Mouse (Mus musculus) MEL (cell line): ENCODE measurements around the gene Casc4. TPM values are rescaled to one million over a fixed set of nuclear protein-coding genes. Genes with fewer than 3 reads are reported as not detected.

ENCODE experiments used
- DNase-seq: peaks from one replicate; pipeline ENCODE4 v3.0.0; 2011; ENCODE audit warnings: low read depth, low spot score
- H3K27ac ChIP-seq: 2 replicates; pipeline ENCODE4 v1.5.1; 2012; ENCODE audit warnings: low read depth, mild to moderate bottlenecking, control low read depth, low read length, moderate library complexity; ENCODE audit not compliant: control insufficient read depth
- H3K27me3 ChIP-seq, 2 experiments: fragments of 150-350 bp in 1 of 2; sonication (generic) in 1 of 2; 2 replicates each; pipeline ENCODE4 v1.6.1; 2012; ENCODE audit warnings: low read length in 2 of 2, mild to moderate bottlenecking in 2 of 2, improper control_type of control experiment in 1 of 2, moderate library complexity in 1 of 2; ENCODE audit not compliant: insufficient read depth in 2 of 2, control insufficient read depth in 1 of 2
- H3K36me3 ChIP-seq, 2 experiments: 2 replicates each; pipeline ENCODE4 v1.6.1; 2012 to 2014; ENCODE audit warnings: low read length in 2 of 2, improper control_type of control experiment in 1 of 2, inconsistent platforms in 1 of 2, mild to moderate bottlenecking in 1 of 2; ENCODE audit not compliant: insufficient read depth in 2 of 2, control insufficient read depth in 1 of 2
- H3K4me1 ChIP-seq, 2 experiments: fragments of 150-350 bp in 1 of 2; sonication (generic) in 1 of 2; 2 replicates each; pipeline ENCODE4 v1.6.1; 2012; ENCODE audit warnings: low read length in 2 of 2, improper control_type of control experiment in 1 of 2, mild to moderate bottlenecking in 1 of 2; ENCODE audit not compliant: insufficient read depth in 2 of 2, control insufficient read depth in 1 of 2
- H3K4me3 ChIP-seq, 2 experiments: fragments of 150-350 bp in 1 of 2; sonication (generic) in 1 of 2; 2 replicates each; pipeline ENCODE4 v1.5.1; 2012; ENCODE audit warnings: low read depth in 2 of 2, low read length in 2 of 2, mild to moderate bottlenecking in 2 of 2, moderate library complexity in 2 of 2, control low read depth in 1 of 2, improper control_type of control experiment in 1 of 2; ENCODE audit not compliant: control insufficient read depth in 1 of 2, insufficient read depth in 1 of 2
- H3K79me2 ChIP-seq: 2 replicates; pipeline ENCODE4 v1.6.1; 2012; ENCODE audit warnings: mild to moderate bottlenecking, low read length, moderate library complexity; ENCODE audit not compliant: control insufficient read depth, poor library complexity, insufficient read depth
- H3K9ac ChIP-seq: 2 replicates; pipeline ENCODE4 v1.6.1; 2012; ENCODE audit warnings: low read depth, mild to moderate bottlenecking, control low read depth, low read length, moderate library complexity; ENCODE audit not compliant: control insufficient read depth, poor library complexity, severe bottlenecking
- H3K9me3 ChIP-seq: fragments of 150-350 bp; sonication (generic); replicated peaks from 2 replicates; pipeline ENCODE4 v1.6.1; 2012; ENCODE audit warnings: mild to moderate bottlenecking, low read length, improper control_type of control experiment, moderate library complexity; ENCODE audit not compliant: insufficient read depth
- BHLHE40 ChIP-seq: IDR thresholded peaks from 2 replicates; pipeline ENCODE4 v1.6.1; 2012; ENCODE audit warnings: low read depth, mild to moderate bottlenecking, inconsistent platforms, low read length, improper control_type of control experiment, borderline replicate concordance
- CHD1 ChIP-seq: IDR thresholded peaks from 2 replicates; pipeline ENCODE4 v1.6.1; 2012; ENCODE audit warnings: low read depth, mild to moderate bottlenecking, inconsistent platforms, low read length, improper control_type of control experiment
- ELF1 ChIP-seq: IDR thresholded peaks from 2 replicates; pipeline ENCODE4 v1.6.1; 2014; ENCODE audit warnings: low read depth, mild to moderate bottlenecking, inconsistent platforms, low read length, improper control_type of control experiment, moderate library complexity
- EP300 ChIP-seq, 2 experiments: IDR thresholded peaks; 2 replicates each; pipeline ENCODE4 v1.6.1; 2011; ENCODE audit warnings: improper control_type of control experiment in 2 of 2, low read length in 2 of 2, low read depth in 1 of 2, mild to moderate bottlenecking in 1 of 2
- ETS1 ChIP-seq: IDR thresholded peaks from 2 replicates; pipeline ENCODE4 v1.6.1; 2012; ENCODE audit warnings: low read depth, mild to moderate bottlenecking, inconsistent platforms, low read length, improper control_type of control experiment, moderate library complexity
- GABPA ChIP-seq: IDR thresholded peaks from 2 replicates; pipeline ENCODE4 v1.6.1; 2012; ENCODE audit warnings: low read depth, mild to moderate bottlenecking, inconsistent platforms, low read length, improper control_type of control experiment, moderate library complexity
- GATA1 ChIP-seq: IDR thresholded peaks from 2 replicates; pipeline ENCODE4 v1.6.1; 2011; ENCODE audit warnings: low read depth, low read length, improper control_type of control experiment
- MAX ChIP-seq: IDR thresholded peaks from 2 replicates; pipeline ENCODE4 v1.6.1; 2011; ENCODE audit warnings: low read length, improper control_type of control experiment
- MEF2A ChIP-seq: IDR thresholded peaks from 2 replicates; pipeline ENCODE4 v1.6.1; 2014; ENCODE audit warnings: low read depth, mild to moderate bottlenecking, inconsistent platforms, low read length, improper control_type of control experiment; ENCODE audit not compliant: poor library complexity, insufficient replicate concordance, severe bottlenecking; ENCODE audit errors: extremely low read depth
- MXI1 ChIP-seq: IDR thresholded peaks from 2 replicates; pipeline ENCODE4 v1.6.1; 2011; ENCODE audit warnings: mild to moderate bottlenecking, low read depth, low read length, improper control_type of control experiment
- NELFE ChIP-seq: IDR thresholded peaks from 2 replicates; pipeline ENCODE4 v1.6.1; 2011; ENCODE audit warnings: low read depth, low read length, improper control_type of control experiment
- POLR2A ChIP-seq, 2 experiments: IDR thresholded peaks; 2 replicates each; pipeline ENCODE4 v1.6.1; 2011 to 2012; ENCODE audit warnings: low read length in 2 of 2, mild to moderate bottlenecking in 2 of 2, control low read depth in 1 of 2, improper control_type of control experiment in 1 of 2, low read depth in 1 of 2, moderate library complexity in 1 of 2; ENCODE audit not compliant: control insufficient read depth in 1 of 2, insufficient read depth in 1 of 2, poor library complexity in 1 of 2
- RAD21 ChIP-seq: IDR thresholded peaks from 2 replicates; pipeline ENCODE4 v1.6.1; 2011; ENCODE audit warnings: mild to moderate bottlenecking, low read depth, low read length, improper control_type of control experiment
- SIN3A ChIP-seq: IDR thresholded peaks from 2 replicates; pipeline ENCODE4 v1.6.1; 2012; ENCODE audit warnings: low read length, improper control_type of control experiment, inconsistent platforms
- SMC3 ChIP-seq: IDR thresholded peaks from 2 replicates; pipeline ENCODE4 v1.6.1; 2011; ENCODE audit warnings: low read depth, low read length, improper control_type of control experiment
- UBTF ChIP-seq: IDR thresholded peaks from 2 replicates; pipeline ENCODE4 v1.6.1; 2012; ENCODE audit warnings: low read depth, mild to moderate bottlenecking, inconsistent platforms, low read length, improper control_type of control experiment, moderate library complexity, borderline replicate concordance; ENCODE audit not compliant: insufficient read depth
- USF1 ChIP-seq: IDR thresholded peaks from 2 replicates; pipeline ENCODE4 v1.6.1; 2014; ENCODE audit warnings: low read depth, mild to moderate bottlenecking, inconsistent platforms, low read length, improper control_type of control experiment, moderate library complexity
- USF2 ChIP-seq, 2 experiments: IDR thresholded peaks; 2 replicates each; pipeline ENCODE4 v1.6.1; 2011 to 2012; ENCODE audit warnings: improper control_type of control experiment in 2 of 2, low read length in 2 of 2, borderline replicate concordance in 1 of 2, inconsistent platforms in 1 of 2, low read depth in 1 of 2, mild to moderate bottlenecking in 1 of 2; ENCODE audit not compliant: insufficient read depth in 1 of 2
- ZKSCAN1 ChIP-seq: IDR thresholded peaks from 2 replicates; pipeline ENCODE4 v1.6.1; 2012; ENCODE audit warnings: low read depth, mild to moderate bottlenecking, inconsistent platforms, low read length, improper control_type of control experiment, moderate library complexity
- ZMIZ1 ChIP-seq: IDR thresholded peaks from 2 replicates; pipeline ENCODE4 v1.6.1; 2012; ENCODE audit warnings: low read depth, mild to moderate bottlenecking, inconsistent platforms, low read length, improper control_type of control experiment, moderate library complexity
- ZNF384 ChIP-seq: IDR thresholded peaks from 2 replicates; pipeline ENCODE4 v1.6.1; 2012; ENCODE audit warnings: low read depth, mild to moderate bottlenecking, inconsistent platforms, low read length, improper control_type of control experiment
- polyA plus RNA-seq, 2 experiments: library from polyadenylated mRNA; stranded (reverse) in 1 of 2; unstranded in 1 of 2; fragments of >175 nt in 1 of 2; fragments of >200 nt in 1 of 2; gene quantifications; 2 replicates each; pipeline versions ENCODE4 v1.2.1 to v1.2.4; 2012; ENCODE audit warnings: low replicate concordance in 2 of 2, low read depth in 1 of 2; ENCODE audit not compliant: insufficient read length in 2 of 2, insufficient read depth in 1 of 2, missing spikeins in 1 of 2
- total RNA-seq: library from RNA; depleted of rRNA; stranded (reverse); fragments of 300-350 nt; gene quantifications from 2 replicates; pipeline ENCODE4 v1.2.3, GENCODE M21; 2012

Casc4 gene
- total and polyA plus RNA-seq, 3 experiments, result 26.0 to 124 (median 30.1) TPM

DNA sequence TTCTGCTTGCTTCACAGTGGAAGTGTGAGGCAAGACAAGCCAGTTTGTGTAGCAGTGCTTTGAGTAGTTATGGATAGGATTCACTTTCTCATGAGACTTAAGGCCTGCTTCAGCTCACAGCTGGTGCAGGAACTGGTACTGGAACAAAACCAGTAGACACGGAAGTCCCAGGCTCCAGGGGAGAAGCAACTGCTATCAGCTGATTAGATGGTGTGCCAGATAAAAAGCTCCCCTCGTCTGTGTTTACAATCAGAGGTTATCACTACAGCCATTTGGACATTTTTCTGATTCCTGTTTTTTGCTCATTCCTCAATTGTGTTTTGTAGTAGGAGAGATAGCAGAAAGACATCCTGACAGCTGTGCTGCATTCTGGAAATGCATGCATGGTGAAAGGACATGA, 14.7 kb upstream of the Casc4 start:
- Histone ChIP-seq H3K36me3 (no peaks in the 10 kb centered on the region), H3K79me2 (no peaks in the 10 kb centered on the region), H3K9ac (no peak overlapping the region), H3K27ac (no peak overlapping the region), H3K4me3 (no peak overlapping the region), H3K9me3 (no peaks in the 10 kb centered on the region), H3K4me1 (no peaks in the 10 kb centered on the region), H3K27me3 (peaks cover 0 to 5% of the 10 kb centered on the region in 2 experiments; a peak in 2 of 4 replicates)
- TF ChIP-seq GATA1 (peak; percentile 50), SIN3A (no peak)
- DNase-seq, result no peak

DNA sequence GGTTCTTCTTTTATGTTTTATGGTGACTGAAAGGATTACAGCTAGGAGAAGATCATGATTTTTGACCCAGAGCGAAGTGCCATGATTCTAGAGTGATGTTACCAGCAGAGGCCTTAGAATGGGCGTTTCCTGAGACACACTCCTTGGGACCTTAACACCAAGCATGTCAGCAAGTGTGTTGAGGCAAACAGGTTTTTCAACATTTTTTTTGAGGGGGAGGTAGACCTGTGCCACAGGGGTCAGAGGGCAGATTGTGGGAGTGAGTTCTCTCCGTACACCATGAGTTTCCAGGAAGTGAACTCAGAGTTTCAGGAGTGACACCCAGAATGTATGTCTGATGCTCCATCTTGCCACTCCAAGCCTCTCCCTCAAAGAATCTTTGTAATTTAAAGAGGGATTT, 12.8 kb upstream of the Casc4 start:
- TF ChIP-seq SIN3A (no peak), CHD1 (no peak), USF2 (IDR thresholded peaks at IDR 0.05; ENCODE audit: borderline replicate concordance in 1 of 2, insufficient read depth in 1 of 2, low read depth in 1 of 2, low read length in 2 of 2) (no peak), ELF1 (no peak), MXI1 (no peak), NELFE (no peak), ETS1 (no peak), SMC3 (no peak), ZKSCAN1 (no peak), USF1 (no peak), MEF2A (no peak), BHLHE40 (no peak)
- H3K79me2 ChIP-seq, result no peaks in the 10 kb centered on the region
- no peak overlapping the region for H3K4me3 ChIP-seq
- H3K36me3 ChIP-seq, result no peaks in the 10 kb centered on the region
- H3K9me3 ChIP-seq, result no peaks in the 10 kb centered on the region
- no peak overlapping the region for H3K9ac ChIP-seq
- no peaks in the 10 kb centered on the region for H3K4me1 ChIP-seq
- H3K27ac ChIP-seq, result no peak overlapping the region
- peaks cover 6% of the 10 kb centered on the region in 2 experiments for H3K27me3 ChIP-seq
- no peak for DNase-seq

DNA sequence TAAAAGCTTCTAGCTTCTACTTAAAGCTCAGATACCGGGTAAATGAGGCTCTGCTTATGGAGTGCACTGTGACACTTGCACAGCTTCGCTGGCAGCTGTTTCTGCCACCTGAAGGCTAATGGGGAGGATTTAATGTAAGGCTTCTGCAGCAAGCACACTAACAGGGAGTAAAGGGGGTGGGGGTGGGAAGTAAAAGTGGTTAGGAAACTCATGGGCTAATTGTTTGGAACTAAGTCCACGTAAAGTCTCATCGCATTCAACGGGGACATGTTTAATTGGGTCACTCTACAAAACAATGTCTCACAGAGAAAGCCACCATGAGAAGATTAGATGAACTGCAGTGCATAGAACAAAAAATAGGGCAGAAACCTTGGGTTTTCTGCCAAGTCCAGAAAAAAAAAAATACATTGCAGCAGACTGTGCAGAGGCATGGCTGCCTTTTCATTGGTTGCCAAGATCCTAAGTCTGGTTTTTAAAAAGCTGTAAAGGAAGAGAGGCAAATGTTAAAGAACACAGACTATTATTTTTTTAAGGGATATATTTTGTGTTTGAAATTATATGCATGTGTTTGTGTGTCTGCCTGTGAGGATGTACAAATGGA, 7.3 kb upstream of the Casc4 start:
- DNase-seq, result no peak
- Histone ChIP-seq H3K9me3 (no peaks in the 10 kb centered on the region), H3K36me3 (no peaks in the 10 kb centered on the region), H3K27me3 (peaks cover 7 to 13% of the 10 kb centered on the region in 2 experiments), H3K27ac (no peak overlapping the region), H3K4me3 (no peak overlapping the region), H3K4me1 (no peaks in the 10 kb centered on the region), H3K9ac (no peak overlapping the region), H3K79me2 (no peaks in the 10 kb centered on the region)
- no peak for TF ChIP-seq ETS1
- TF ChIP-seq CHD1, result no peak
- TF ChIP-seq RAD21, result no peak
- no peak for TF ChIP-seq MAX
- TF ChIP-seq BHLHE40, result no peak
- no peak for TF ChIP-seq POLR2A (IDR thresholded peaks at IDR 0.05; ENCODE audit: control insufficient read depth in 1 of 2, insufficient read depth in 1 of 2, low read depth in 1 of 2, low read length in 2 of 2, poor library complexity in 1 of 2)
- TF ChIP-seq GABPA, result no peak
- no peak for TF ChIP-seq ZMIZ1
- TF ChIP-seq UBTF, result no peak
- no peak for TF ChIP-seq SIN3A
- TF ChIP-seq EP300 (IDR thresholded peaks at IDR 0.05; ENCODE audit: low read depth in 1 of 2, low read length in 2 of 2), result no peak
- TF ChIP-seq ZNF384, result no peak
- no peak for TF ChIP-seq MEF2A
